Mouse (Mus musculus): ENCODE results near the gene Slc25a48.

DNA sequence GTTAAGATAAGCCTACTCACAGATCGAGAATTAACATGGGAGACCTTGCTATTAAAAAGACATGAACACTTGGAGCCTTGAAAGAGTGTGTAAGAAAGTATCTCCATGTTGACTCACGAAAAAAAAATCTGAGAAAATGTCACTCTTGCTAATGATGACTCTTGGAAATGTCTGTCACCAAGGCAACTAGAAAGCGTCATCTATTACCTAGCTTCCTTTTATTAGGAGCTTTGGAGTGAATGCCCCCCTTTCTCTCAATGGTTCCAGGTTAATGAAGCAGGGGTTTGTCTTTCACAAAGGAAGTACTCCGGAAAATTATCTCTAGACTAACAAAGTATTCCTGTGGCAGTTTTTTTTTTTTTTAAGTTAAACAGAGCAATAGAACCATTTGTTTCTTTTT lies 78.2 kb downstream of the Slc25a48 start:
- no peak for TF ChIP-seq TAL1 (IDR thresholded peaks at IDR 0.05; ENCODE audit: low read length)
- no peak for TF ChIP-seq GATA1 (IDR thresholded peaks at IDR 0.05; ENCODE audit: low read length)
